Mouse (Mus musculus): ENCODE measurements around the gene Gfy.

- no peak for TF ChIP-seq CTCF (IDR thresholded peaks at IDR 0.05; ENCODE audit: low read depth)
- TF ChIP-seq EP300 (optimal IDR thresholded peaks at IDR 0.05) = no peak
These were observed 31.5 kb downstream of the Gfy start for GRCm38 (mm10) chr7:45147899-45148298.
